Mouse (Mus musculus): Measurements from ENCODE around the gene Art4.

DNA sequence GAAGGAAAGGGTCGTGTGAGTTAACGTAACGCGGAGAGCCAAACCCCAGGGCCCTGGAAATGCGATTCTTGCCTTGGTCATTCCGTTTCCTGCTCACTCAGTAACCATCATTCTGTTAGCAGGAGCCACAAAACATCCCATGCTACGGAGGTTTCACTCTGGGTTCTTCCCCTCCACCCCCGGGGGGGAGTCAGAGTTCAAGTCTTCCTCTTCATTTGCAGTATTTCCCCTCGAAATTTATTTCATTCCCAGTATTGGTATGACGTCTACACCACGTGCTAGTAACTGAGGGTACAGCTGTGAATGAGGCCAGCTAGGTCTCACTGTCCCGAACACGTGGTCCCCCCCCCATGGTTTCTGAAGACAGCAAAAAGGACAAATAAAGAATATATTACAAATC is 47.9 kb downstream of the Art4 start:
- TF ChIP-seq CTCF (IDR thresholded peaks at IDR 0.05; ENCODE audit: extremely low read depth, insufficient read length, insufficient replicate concordance, low read depth, low read length) (no peak), POLR2A (IDR thresholded peaks at IDR 0.05; ENCODE audit: low read depth, low read length) (no peak)

All from small intestine, adult 2 months (tissue).